Mouse (Mus musculus) limb, embryonic 10.5 days (tissue): ENCODE measurements around the gene Gm20517. TPM values are rescaled to one million over a fixed set of nuclear protein-coding genes. Genes with fewer than 3 reads are reported as not detected.
"Not testable (repeated sequence)": the region's sequence is repeated elsewhere in the genome, so short reads cannot be mapped to it uniquely, and the experiment has no call there.

Source experiments
- DNase-seq: peaks from one replicate; pipeline ENCODE4 v3.0.0-alpha.2; 2017; ENCODE audit warnings: low spot score
- H3K27ac ChIP-seq: fragments of 300-500 bp; sonication (generic); 2 replicates; pipeline ENCODE4 v1.5.1; 2016; ENCODE audit warnings: mild to moderate bottlenecking
- H3K27me3 ChIP-seq: fragments of 300-500 bp; sonication (generic); 2 replicates; pipeline ENCODE4 v1.6.1; 2016; ENCODE audit warnings: low read depth, mild to moderate bottlenecking; ENCODE audit not compliant: poor library complexity, severe bottlenecking
- H3K36me3 ChIP-seq: fragments of 300-500 bp; sonication (generic); 2 replicates; pipeline ENCODE4 v1.6.1; 2016; ENCODE audit warnings: mild to moderate bottlenecking, moderate library complexity
- H3K4me1 ChIP-seq: fragments of 300-500 bp; sonication (generic); 2 replicates; pipeline ENCODE4 v1.6.1; 2016
- H3K4me3 ChIP-seq: fragments of 300-500 bp; sonication (generic); 2 replicates; pipeline ENCODE4 v1.5.1; 2016; ENCODE audit warnings: mild to moderate bottlenecking, moderate library complexity
- H3K9me3 ChIP-seq: fragments of 300-500 bp; sonication (generic); replicated peaks from 2 replicates; pipeline ENCODE4 v1.6.1; 2016; ENCODE audit warnings: mild to moderate bottlenecking
- WGBS: fragments of 180-500 bp; shearing (Covaris S2); methylation state at CpG from one replicate; pipeline ENCODE4 v1.1.7; 2016; 5-methylcytosine and 5-hydroxymethylcytosine counted together
- polyA plus RNA-seq: library from polyadenylated mRNA; unstranded; fragments of >200 nt; fragmentation: Nextera tagmentation; extraction: Ambion mirVana; gene quantifications from 2 replicates; pipeline ENCODE4 v1.2.1, GENCODE M21; 2016

The Gm20517 gene
- polyA plus RNA-seq, 1 experiment from 2014 or later: 0.81 TPM

- Histone ChIP-seq H3K36me3 (no peaks in the 10 kb centered on the region), H3K9me3 (no peaks in the 10 kb centered on the region), H3K27ac (no peak overlapping the region), H3K4me3 (no peak overlapping the region), H3K4me1 (no peaks in the 10 kb centered on the region), H3K27me3 (no peaks in the 10 kb centered on the region)
- DNase-seq: no peak
- WGBS: 81% methylated on average over 2 of the region's 2 CpGs
Measured at GRCm38 (mm10) chr17:47642992-47643391, 31.6 kb downstream of the Gm20517 start.

GRCm38 (mm10) chr17:47646683-47647082 lies 35.3 kb downstream of the Gm20517 start:
- WGBS: 59% methylated on average over 1 of the region's 1 CpGs
- Histone ChIP-seq H3K36me3 (no peaks in the 10 kb centered on the region; the same call in 1 of the 2 replicates), H3K9me3 (no peaks in the 10 kb centered on the region), H3K4me3 (no peak overlapping the region), H3K4me1 (no peaks in the 10 kb centered on the region), H3K27ac (no peak overlapping the region), H3K27me3 (no peaks in the 10 kb centered on the region)
- DNase-seq: peak; percentile 58

- DNase-seq: no peak
- H3K4me1 ChIP-seq: no peaks in the 10 kb centered on the region
Measured at GRCm38 (mm10) chr17:47648966-47649365, 37.6 kb downstream of the Gm20517 start.

GRCm38 (mm10) chr17:47651953-47652352 lies 40.6 kb downstream of the Gm20517 start:
- DNase-seq: no peak
- no peaks in the 10 kb centered on the region for H3K4me1 ChIP-seq
- no peak overlapping the region for H3K27ac ChIP-seq
- WGBS: 81% methylated on average over 2 of the region's 2 CpGs
- H3K4me3 ChIP-seq: no peak overlapping the region
- H3K27me3 ChIP-seq: no peaks in the 10 kb centered on the region
- H3K9me3 ChIP-seq: no peaks in the 10 kb centered on the region
- peaks cover 4% of the 10 kb centered on the region; the same call in 1 of the 2 replicates for H3K36me3 ChIP-seq

More at GRCm38 (mm10) chr17:47648966-47649365, 37.6 kb downstream of the Gm20517 start:
- H3K27me3 ChIP-seq: no peaks in the 10 kb centered on the region
- H3K4me3 ChIP-seq: no peak overlapping the region
- 77% methylated on average over 4 of the region's 4 CpGs for WGBS
- no peaks in the 10 kb centered on the region for H3K9me3 ChIP-seq
- no peak overlapping the region for H3K27ac ChIP-seq
- peaks cover 4% of the 10 kb centered on the region; the same call in 1 of the 2 replicates for H3K36me3 ChIP-seq

GRCm38 (mm10) chr17:47654346-47654745 lies 43.0 kb downstream of the Gm20517 start:
- not testable (repeated sequence) for H3K36me3 ChIP-seq, H3K4me3 ChIP-seq, H3K27me3 ChIP-seq, H3K9me3 ChIP-seq, H3K4me1 ChIP-seq, H3K27ac ChIP-seq, DNase-seq
- WGBS: 95% methylated on average over 8 of the region's 8 CpGs

DNA sequence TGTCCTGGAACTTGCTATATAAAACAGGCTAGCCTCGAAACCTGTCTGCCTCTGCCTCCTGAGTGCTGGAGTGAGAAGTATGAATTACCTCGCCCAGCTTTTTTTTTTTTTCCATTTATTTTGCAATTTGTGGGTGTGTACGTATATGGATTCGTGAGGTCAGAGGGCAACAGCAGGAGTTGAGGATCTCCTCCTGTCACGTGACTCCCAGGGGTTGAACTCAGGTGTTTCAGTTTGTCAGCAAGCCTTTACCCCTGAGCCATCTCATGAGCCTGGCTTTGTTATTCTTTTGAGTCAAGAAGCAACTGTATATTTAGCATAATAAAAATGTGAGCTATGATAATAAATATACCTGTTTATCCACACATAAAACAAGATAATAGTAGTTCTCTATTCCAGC lies 44.3 kb downstream of the Gm20517 start:
- H3K9me3 ChIP-seq: no peaks in the 10 kb centered on the region
- no peak overlapping the region for H3K27ac ChIP-seq
- H3K36me3 ChIP-seq: peaks cover 8% of the 10 kb centered on the region; the same call in 1 of the 2 replicates
- no peaks in the 10 kb centered on the region for H3K27me3 ChIP-seq
- no peak for DNase-seq
- H3K4me1 ChIP-seq: no peaks in the 10 kb centered on the region
- WGBS: 79% methylated on average over 5 of the region's 5 CpGs
- H3K4me3 ChIP-seq: no peak overlapping the region

DNA sequence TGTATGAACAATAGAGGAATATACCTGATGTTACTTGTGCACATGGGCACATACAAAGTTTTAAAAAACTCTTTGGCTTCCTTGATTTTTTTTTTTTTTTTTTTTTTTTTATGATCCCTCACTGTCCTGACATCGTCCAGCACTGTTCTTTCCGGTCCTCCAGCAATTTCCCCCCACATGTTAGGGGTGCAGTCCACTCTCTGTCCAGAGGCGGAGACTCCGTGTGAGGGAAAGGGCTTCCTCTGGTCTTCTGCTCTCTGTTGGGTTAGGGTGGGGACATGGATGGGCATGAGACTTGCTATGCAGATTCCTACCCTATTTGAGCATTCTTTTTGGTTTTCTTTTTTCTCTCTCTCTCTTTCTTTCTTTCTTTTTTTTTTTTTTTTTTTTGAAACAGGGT lies 46.5 kb downstream of the Gm20517 start:
- WGBS: 90% methylated on average over 4 of the region's 4 CpGs
- no peak for DNase-seq
- H3K36me3 ChIP-seq: 0 out of 2 replicates have a peak, but pooled peaks cover 8% of the 10 kb centered on the region
- H3K9me3 ChIP-seq: no peaks in the 10 kb centered on the region
- no peak overlapping the region for H3K4me3 ChIP-seq
- H3K4me1 ChIP-seq: no peaks in the 10 kb centered on the region
- H3K27me3 ChIP-seq: no peaks in the 10 kb centered on the region
- no peak overlapping the region for H3K27ac ChIP-seq

GRCm38 (mm10) chr17:47658741-47659243 lies 47.4 kb downstream of the Gm20517 start:
- DNase-seq: no peak
- H3K9me3 ChIP-seq: no peaks in the 10 kb centered on the region
- no peaks in the 10 kb centered on the region for H3K4me1 ChIP-seq
- no peak overlapping the region for H3K4me3 ChIP-seq
- no peak overlapping the region for H3K27ac ChIP-seq
- H3K36me3 ChIP-seq: 0 out of 2 replicates have a peak, but pooled peaks cover 4% of the 10 kb centered on the region
- H3K27me3 ChIP-seq: no peaks in the 10 kb centered on the region
- WGBS: 86% methylated on average over 3 of the region's 3 CpGs

DNA sequence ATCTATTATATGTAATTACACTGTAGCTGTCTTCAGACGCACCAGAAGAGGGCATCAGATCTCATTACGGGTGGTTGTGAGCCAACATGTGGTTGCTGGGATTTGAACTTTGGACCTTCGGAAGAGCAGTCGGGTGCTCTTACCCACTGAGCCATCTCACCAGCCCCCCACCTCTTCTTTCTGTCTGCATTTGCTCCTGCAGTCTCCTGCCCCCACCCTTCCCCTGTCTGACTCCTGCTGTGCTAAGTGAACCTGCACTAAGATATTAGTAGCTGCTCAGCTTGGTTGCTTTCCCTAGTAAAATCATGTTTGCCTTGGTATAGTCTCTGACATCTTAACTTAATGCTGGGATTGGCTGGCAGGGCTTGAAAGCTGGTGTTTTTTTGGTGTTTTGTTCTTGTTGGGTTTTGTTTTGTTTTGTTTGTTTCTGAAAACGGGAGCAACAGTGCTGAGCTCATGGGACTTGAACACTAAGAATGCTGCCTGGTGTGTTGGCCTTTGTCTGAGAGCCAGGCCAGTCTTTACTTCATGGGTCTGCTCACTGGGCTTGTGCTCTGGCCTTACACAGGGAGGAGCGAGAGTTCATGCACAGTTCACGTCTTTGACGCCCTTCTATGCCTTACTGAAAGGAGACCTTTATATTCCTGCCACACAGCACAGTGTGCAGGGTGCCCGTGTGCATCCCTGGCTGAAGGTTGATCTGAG lies 51.8 kb downstream of the Gm20517 start:
- no peaks in the 10 kb centered on the region for H3K27me3 ChIP-seq
- no peak overlapping the region for H3K4me3 ChIP-seq
- no peak for DNase-seq
- H3K4me1 ChIP-seq: no peaks in the 10 kb centered on the region
- H3K27ac ChIP-seq: no peak overlapping the region
- WGBS: 75% methylated on average over 9 of the region's 9 CpGs
- 0 out of 2 replicates have a peak, but pooled peaks cover 4% of the 10 kb centered on the region for H3K36me3 ChIP-seq
- H3K9me3 ChIP-seq: no peaks in the 10 kb centered on the region

DNA sequence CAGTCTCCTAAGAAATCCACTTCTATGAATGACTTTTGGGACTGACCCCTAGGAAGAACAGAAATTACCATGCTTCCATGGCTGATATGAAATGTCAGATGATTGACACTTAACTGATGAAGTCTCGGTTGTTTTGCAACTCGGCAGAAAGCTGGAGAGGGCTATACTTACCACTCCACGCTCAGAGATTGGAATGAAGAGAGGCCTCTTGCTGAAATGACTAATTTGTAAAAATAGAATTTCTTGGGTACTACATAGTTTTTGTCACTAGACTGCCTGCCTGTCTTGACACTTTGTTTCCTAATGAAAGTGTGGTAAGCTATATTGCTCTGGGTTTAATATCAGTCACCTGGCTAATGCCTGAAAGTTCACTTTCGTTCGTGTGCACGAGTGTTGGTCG lies 53.1 kb downstream of the Gm20517 start:
- Histone ChIP-seq H3K27ac (no peak overlapping the region), H3K9me3 (no peaks in the 10 kb centered on the region), H3K4me3 (no peak overlapping the region), H3K4me1 (no peaks in the 10 kb centered on the region), H3K36me3 (0 out of 2 replicates have a peak, but pooled peaks cover 4% of the 10 kb centered on the region), H3K27me3 (no peaks in the 10 kb centered on the region)
- WGBS: 91% methylated on average over 7 of the region's 7 CpGs
- DNase-seq: no peak

DNA sequence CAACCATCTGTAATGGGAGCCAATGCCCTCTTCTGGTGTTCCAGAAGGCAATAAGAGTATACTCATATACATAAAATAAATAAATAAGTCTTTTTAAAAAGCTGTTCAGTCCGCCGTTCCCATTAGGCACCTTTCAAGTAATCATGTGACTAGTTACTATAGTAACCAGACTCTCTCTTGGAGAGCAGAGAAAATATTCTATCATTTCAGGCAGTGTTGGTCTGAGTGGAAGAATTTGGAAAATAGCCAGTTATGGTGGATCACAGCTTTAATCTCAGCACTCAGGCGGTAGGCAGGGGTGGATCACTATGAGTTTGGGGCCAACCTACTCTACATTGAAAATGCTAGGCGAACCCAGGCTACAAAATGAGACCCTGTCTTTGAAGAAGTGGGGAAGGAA lies 57.8 kb downstream of the Gm20517 start:
- Histone ChIP-seq H3K27me3 (peaks cover 33% of the 10 kb centered on the region), H3K4me3 (no peak overlapping the region), H3K9me3 (no peaks in the 10 kb centered on the region), H3K27ac (no peak overlapping the region), H3K4me1 (peaks cover 23% of the 10 kb centered on the region), H3K36me3 (no peaks in the 10 kb centered on the region)
- 91% methylated on average over 4 of the region's 4 CpGs for WGBS
- DNase-seq: no peak

DNA sequence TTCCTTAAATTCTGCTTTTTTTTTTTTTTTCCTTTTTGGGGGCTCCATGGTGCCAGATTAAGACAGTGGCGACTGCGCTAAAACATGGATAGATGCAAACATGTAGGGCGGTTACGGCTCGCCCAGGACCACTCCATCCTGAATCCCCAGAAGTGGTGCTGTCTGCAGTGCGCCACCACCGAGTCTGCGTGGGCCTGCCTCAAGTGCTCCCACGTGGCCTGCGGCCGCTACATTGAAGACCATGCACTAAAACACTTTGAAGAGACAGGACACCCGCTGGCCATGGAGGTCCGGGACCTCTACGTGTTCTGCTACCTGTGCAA lies 60.6 kb downstream of the Gm20517 start:
- no peak for DNase-seq
- H3K27me3 ChIP-seq: peaks cover 33% of the 10 kb centered on the region
- peak overlapping the region; percentile 58 for H3K4me3 ChIP-seq
- H3K9me3 ChIP-seq: no peaks in the 10 kb centered on the region
- peak overlapping the region; percentile 72 for H3K27ac ChIP-seq
- H3K36me3 ChIP-seq: peaks cover 16% of the 10 kb centered on the region
- peaks cover 26% of the 10 kb centered on the region for H3K4me1 ChIP-seq
- WGBS: 7% methylated on average over 14 of the region's 14 CpGs

DNA sequence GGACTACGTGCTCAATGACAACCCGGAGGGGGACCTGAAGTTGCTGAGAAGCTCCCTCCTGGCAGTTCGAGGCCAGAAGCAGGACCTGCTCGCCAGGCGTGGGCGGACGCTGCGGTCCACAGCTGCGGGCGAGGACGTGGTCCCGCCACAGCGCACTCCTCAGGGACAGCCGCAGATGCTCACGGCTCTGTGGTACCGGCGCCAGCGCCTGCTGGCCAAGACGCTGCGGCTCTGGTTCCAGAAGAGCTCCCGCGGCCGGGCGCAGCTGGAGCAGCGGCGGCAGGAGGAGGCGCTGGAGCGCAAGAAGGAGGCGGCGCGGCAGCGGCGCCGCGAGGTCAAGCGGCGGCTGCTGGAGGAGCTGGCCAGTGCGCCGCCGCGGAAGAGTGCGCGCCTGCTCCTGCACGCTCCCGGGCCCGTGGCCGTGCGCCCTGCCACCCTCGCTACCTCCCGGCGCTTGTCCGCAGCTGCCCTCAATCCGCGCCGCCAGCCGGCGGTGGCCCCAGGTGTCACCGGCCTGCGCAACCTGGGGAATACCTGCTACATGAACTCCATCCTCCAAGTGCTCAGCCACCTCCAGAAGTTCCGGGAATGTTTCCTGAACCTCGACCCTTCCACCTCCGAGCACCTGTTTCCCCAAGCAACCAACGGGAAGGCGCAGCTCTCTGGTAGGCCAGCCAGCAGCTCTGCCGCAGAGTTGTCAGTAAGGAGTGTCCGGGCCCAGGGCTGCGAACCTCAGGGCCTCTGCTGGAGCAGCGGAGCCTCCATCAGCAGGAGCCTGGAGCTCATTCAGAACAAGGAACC lies 61.1 kb downstream of the Gm20517 start:
- 4% methylated on average over 68 of the region's 68 CpGs for WGBS
- Histone ChIP-seq H3K27me3 (peaks cover 33% of the 10 kb centered on the region), H3K36me3 (peaks cover 19% of the 10 kb centered on the region), H3K4me1 (peaks cover 26% of the 10 kb centered on the region), H3K27ac (peak overlapping the region; percentile 72), H3K4me3 (peak overlapping the region; percentile 58), H3K9me3 (no peaks in the 10 kb centered on the region)
- DNase-seq: peak; percentile 80
